Mouse (Mus musculus): ENCODE data around the gene Olfr94. TPM values are rescaled to one million over a fixed set of nuclear protein-coding genes. Genes with fewer than 3 reads are reported as not detected.

The Olfr94 gene
- polyA plus RNA-seq, 1 experiment = not detected

GRCm38 (mm10) chr17:37210884-37211768, 10.3 kb upstream of the Olfr94 start:
- H3K27ac ChIP-seq (ENCODE audit: insufficient read depth, low read length) = no peak overlapping the region
- H3K4me3 ChIP-seq (ENCODE audit: insufficient read depth, low read length) = peak overlapping the region; percentile 14; the same call in 1 of the 2 replicates
- 0 out of 2 replicates have a peak, but pooled peaks have one; percentile 2 for TF ChIP-seq CTCF (IDR thresholded peaks at IDR 0.05; ENCODE audit: extremely low read depth, insufficient read depth, low read length)
- TF ChIP-seq POLR2A (IDR thresholded peaks at IDR 0.05; ENCODE audit: extremely low read depth, insufficient read depth, low read length) = no peak
- no peaks in the 10 kb centered on the region for H3K4me1 ChIP-seq (ENCODE audit: control insufficient read depth, insufficient read depth, low read length)

GRCm38 (mm10) chr17:37203917-37204236, 3.1 kb upstream of the Olfr94 start:
- Histone ChIP-seq H3K4me1 (ENCODE audit: control insufficient read depth, insufficient read depth, low read length) (no peaks in the 10 kb centered on the region), H3K4me3 (ENCODE audit: insufficient read depth, low read length) (no peak overlapping the region), H3K27ac (ENCODE audit: insufficient read depth, low read length) (no peak overlapping the region)
- TF ChIP-seq CTCF (IDR thresholded peaks at IDR 0.05; ENCODE audit: extremely low read depth, insufficient read depth, low read length) = no peak
- TF ChIP-seq POLR2A (IDR thresholded peaks at IDR 0.05; ENCODE audit: extremely low read depth, insufficient read depth, low read length) = no peak

GRCm38 (mm10) chr17:37203206-37203916, 2.6 kb upstream of the Olfr94 start:
- TF ChIP-seq CTCF (IDR thresholded peaks at IDR 0.05; ENCODE audit: extremely low read depth, insufficient read depth, low read length) (peak; percentile 100), POLR2A (IDR thresholded peaks at IDR 0.05; ENCODE audit: extremely low read depth, insufficient read depth, low read length) (no peak)
- no peaks in the 10 kb centered on the region for H3K4me1 ChIP-seq (ENCODE audit: control insufficient read depth, insufficient read depth, low read length)
- H3K27ac ChIP-seq (ENCODE audit: insufficient read depth, low read length) = no peak overlapping the region
- no peak overlapping the region for H3K4me3 ChIP-seq (ENCODE audit: insufficient read depth, low read length)

GRCm38 (mm10) chr17:37196845-37197724, 3.7 kb downstream of the Olfr94 start:
- Histone ChIP-seq H3K27ac (ENCODE audit: insufficient read depth, low read length) (no peak overlapping the region), H3K4me3 (ENCODE audit: insufficient read depth, low read length) (peak overlapping the region; percentile 45)

GRCm38 (mm10) chr17:37194782-37195181, 6.0 kb downstream of the Olfr94 start:
- Histone ChIP-seq H3K27ac (ENCODE audit: insufficient read depth, low read length) (no peak overlapping the region), H3K4me1 (ENCODE audit: control insufficient read depth, insufficient read depth, low read length) (no peaks in the 10 kb centered on the region), H3K4me3 (ENCODE audit: insufficient read depth, low read length) (no peak overlapping the region)
- TF ChIP-seq CTCF (IDR thresholded peaks at IDR 0.05; ENCODE audit: extremely low read depth, insufficient read depth, low read length) (no peak), POLR2A (IDR thresholded peaks at IDR 0.05; ENCODE audit: extremely low read depth, insufficient read depth, low read length) (no peak)

More at GRCm38 (mm10) chr17:37196845-37197724, 3.7 kb downstream of the Olfr94 start:
- no peaks in the 10 kb centered on the region for H3K4me1 ChIP-seq (ENCODE audit: control insufficient read depth, insufficient read depth, low read length)
- TF ChIP-seq POLR2A (IDR thresholded peaks at IDR 0.05; ENCODE audit: extremely low read depth, insufficient read depth, low read length) = no peak
- no peak for TF ChIP-seq CTCF (IDR thresholded peaks at IDR 0.05; ENCODE audit: extremely low read depth, insufficient read depth, low read length)

GRCm38 (mm10) chr17:37193656-37194055, 7.1 kb downstream of the Olfr94 start, which contains the start of gene Ubd:
Ubd (plus strand) TSS chr17:37193892.
- TF ChIP-seq POLR2A (IDR thresholded peaks at IDR 0.05; ENCODE audit: extremely low read depth, insufficient read depth, low read length) (no peak), CTCF (IDR thresholded peaks at IDR 0.05; ENCODE audit: extremely low read depth, insufficient read depth, low read length) (no peak)

GRCm38 (mm10) chr17:37193032-37193431, 7.8 kb downstream of the Olfr94 start:
- no peak for TF ChIP-seq POLR2A (IDR thresholded peaks at IDR 0.05; ENCODE audit: extremely low read depth, insufficient read depth, low read length)
- no peak for TF ChIP-seq CTCF (IDR thresholded peaks at IDR 0.05; ENCODE audit: extremely low read depth, insufficient read depth, low read length)
- Histone ChIP-seq H3K27ac (ENCODE audit: insufficient read depth, low read length) (no peak overlapping the region), H3K4me3 (ENCODE audit: insufficient read depth, low read length) (no peak overlapping the region), H3K4me1 (ENCODE audit: control insufficient read depth, insufficient read depth, low read length) (no peaks in the 10 kb centered on the region)

More at GRCm38 (mm10) chr17:37193656-37194055, 7.1 kb downstream of the Olfr94 start, which contains the start of gene Ubd:
- H3K4me1 ChIP-seq (ENCODE audit: control insufficient read depth, insufficient read depth, low read length) = no peaks in the 10 kb centered on the region
- no peak within 1 kb of the TSS for H3K4me3 ChIP-seq (ENCODE audit: insufficient read depth, low read length)
- H3K27ac ChIP-seq (ENCODE audit: insufficient read depth, low read length) = no peak within 1 kb of the TSS

- Histone ChIP-seq H3K4me3 (ENCODE audit: insufficient read depth, low read length) (no peak overlapping the region), H3K27ac (ENCODE audit: insufficient read depth, low read length) (no peak overlapping the region), H3K4me1 (ENCODE audit: control insufficient read depth, insufficient read depth, low read length) (no peaks in the 10 kb centered on the region)
- TF ChIP-seq CTCF (IDR thresholded peaks at IDR 0.05; ENCODE audit: extremely low read depth, insufficient read depth, low read length) (no peak), POLR2A (IDR thresholded peaks at IDR 0.05; ENCODE audit: extremely low read depth, insufficient read depth, low read length) (no peak)
Measured at GRCm38 (mm10) chr17:37190711-37191110, 10.1 kb downstream of the Olfr94 start.

GRCm38 (mm10) chr17:37185474-37185873, 15.3 kb downstream of the Olfr94 start:
- TF ChIP-seq CTCF (IDR thresholded peaks at IDR 0.05; ENCODE audit: extremely low read depth, insufficient read depth, low read length) (no peak), POLR2A (IDR thresholded peaks at IDR 0.05; ENCODE audit: extremely low read depth, insufficient read depth, low read length) (no peak)
- H3K4me1 ChIP-seq (ENCODE audit: control insufficient read depth, insufficient read depth, low read length) = no peaks in the 10 kb centered on the region
- H3K27ac ChIP-seq (ENCODE audit: insufficient read depth, low read length) = no peak overlapping the region
- no peak overlapping the region for H3K4me3 ChIP-seq (ENCODE audit: insufficient read depth, low read length)
